Mouse (Mus musculus): Measurements from ENCODE around the gene Acta2. TPM values are rescaled to one million over a fixed set of nuclear protein-coding genes. Genes with fewer than 3 reads are reported as not detected.

Gene Acta2
- total RNA-seq, 2 experiments from 2014 or later, result 375 to 430 TPM

- no peak for DNase-seq (ENCODE audit: low spot score in 2 of 2)
Observed at GRCm38 (mm10) chr19:34193683-34194082, 61.7 kb downstream of the Acta2 start.

GRCm38 (mm10) chr19:34193149-34193548, 62.2 kb downstream of the Acta2 start:
- peak in 1 of 2 experiments; percentile 18 for DNase-seq (ENCODE audit: low spot score in 2 of 2)

GRCm38 (mm10) chr19:34192008-34192963, 63.1 kb downstream of the Acta2 start, which contains the start of gene Stambpl1:
Gene Stambpl1 (plus strand): TSS chr19:34192229.
- DNase-seq (ENCODE audit: low spot score in 2 of 2), result peak; percentile 50 to 74

GRCm38 (mm10) chr19:34191645-34192007, 63.8 kb downstream of the Acta2 start:
- no peak for DNase-seq (ENCODE audit: low spot score in 2 of 2)

Other genes starting within 250 kb of the Acta2 start
- gene Lipk, start 247.3 kb downstream of the Acta2 start, total RNA-seq (2021), result not detected
- not detected for gene Lipn, start 188.2 kb downstream of the Acta2 start, total RNA-seq (2021)
- gene Lipm, start 154.7 kb downstream of the Acta2 start, total RNA-seq (2021), result not detected
- not detected for gene Ankrd22, start 89.5 kb downstream of the Acta2 start, total RNA-seq (2021)
- gene Stambpl1, start 63.4 kb downstream of the Acta2 start, total RNA-seq (2021), result 1 to 10 TPM; 3.9 to 4.4 TPM
- gene Fas, start 35.1 kb upstream of the Acta2 start, total RNA-seq (2021), result 1 to 10 TPM; 2.3 to 3.8 TPM
- gene Ch25h, start 219.6 kb upstream of the Acta2 start, total RNA-seq (2021), result under 1 TPM; 0.44 to 0.66 TPM

Measured in gastrocnemius, postnatal 4 days (tissue).